Mouse (Mus musculus) megakaryocyte, adult 5-6 weeks (primary cell): ENCODE measurements around the gene Tex44. TPM values are rescaled to one million over a fixed set of nuclear protein-coding genes. Genes with fewer than 3 reads are reported as not detected.
A peak's percentile ranks its signal among the peaks of the same experiment; 100 is the strongest.

ENCODE experiments used
- ATAC-seq: 2 replicates; pipeline ENCODE4 v1.8.0; 2016; ENCODE audit warnings: mild to moderate bottlenecking, inconsistent platforms; ENCODE audit not compliant: poor library complexity, severe bottlenecking
- total RNA-seq, 2 experiments: library from RNA; stranded (forward) in 1 of 2; stranded (reverse) in 1 of 2; fragments of 153-499, 151-499 nt in 1 of 2; fragments of 221-1000, 200-1000 nt in 1 of 2; gene quantifications; 2 replicates each; pipeline versions ENCODE4 v1.2.3 to v1.2.4; 2015 to 2017

The Tex44 gene
- total RNA-seq, 2 experiments from 2014 or later: not detected

DNA sequence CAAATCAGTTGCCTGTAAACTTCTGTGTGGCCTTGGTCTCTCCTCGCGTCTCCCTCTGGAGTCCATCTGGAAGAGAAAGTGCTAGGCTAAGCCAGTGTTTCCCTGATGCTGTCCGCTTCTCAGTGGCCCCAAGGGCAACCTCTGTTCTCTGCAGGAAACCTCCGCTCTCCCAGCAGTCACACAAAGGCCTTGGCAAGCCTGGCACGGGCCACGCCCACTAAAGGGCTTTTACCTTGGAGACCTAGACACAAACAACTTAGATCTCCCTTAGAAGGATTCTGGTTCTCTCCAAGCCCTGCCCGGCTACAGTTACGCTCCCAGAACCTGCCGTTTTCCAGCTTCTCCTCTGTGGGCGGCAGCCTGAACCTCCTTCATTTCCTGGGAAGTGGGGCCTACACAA lies 5.1 kb upstream of the Tex44 start:
- ATAC-seq: no peak

DNA sequence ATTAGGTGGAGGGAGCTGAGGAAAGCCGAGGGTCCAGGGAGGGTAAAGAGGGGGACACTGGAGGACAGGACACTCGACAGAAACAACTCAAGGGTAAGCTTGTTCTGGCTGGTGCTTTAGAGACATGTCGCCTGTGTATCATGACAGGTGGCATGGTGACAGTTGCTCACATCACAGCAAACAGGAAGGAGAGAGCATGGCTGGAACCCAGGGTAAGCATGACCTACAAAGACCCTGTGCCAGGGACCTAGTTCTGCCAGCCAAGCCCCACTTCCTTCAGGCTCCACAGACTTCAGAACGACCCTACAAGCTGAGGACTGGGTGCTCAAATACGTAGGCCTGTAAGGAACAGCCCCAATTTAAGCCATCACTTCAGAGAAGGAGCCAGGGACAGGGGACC lies 2.2 kb upstream of the Tex44 start:
- ATAC-seq: no peak

DNA sequence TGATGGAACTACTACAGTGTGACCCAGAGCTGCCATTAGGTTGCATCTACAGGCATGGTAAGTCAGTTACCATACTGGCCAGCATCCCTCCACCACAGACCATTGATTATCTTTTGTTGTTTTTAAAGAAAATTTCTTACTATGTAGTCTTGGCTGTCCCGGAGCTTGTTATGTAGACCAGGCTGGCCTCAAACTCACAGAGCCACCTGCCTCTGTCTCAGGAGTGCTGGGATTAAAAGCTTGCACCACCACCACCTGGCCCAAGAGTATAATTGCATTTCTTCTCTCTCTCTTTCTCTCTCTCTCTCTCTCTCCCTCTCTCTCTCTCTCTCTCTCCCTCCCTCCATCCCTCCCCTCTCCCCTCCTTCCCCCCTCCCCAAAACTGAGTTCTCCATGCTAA lies 1.8 kb upstream of the Tex44 start:
- ATAC-seq: no peak

DNA sequence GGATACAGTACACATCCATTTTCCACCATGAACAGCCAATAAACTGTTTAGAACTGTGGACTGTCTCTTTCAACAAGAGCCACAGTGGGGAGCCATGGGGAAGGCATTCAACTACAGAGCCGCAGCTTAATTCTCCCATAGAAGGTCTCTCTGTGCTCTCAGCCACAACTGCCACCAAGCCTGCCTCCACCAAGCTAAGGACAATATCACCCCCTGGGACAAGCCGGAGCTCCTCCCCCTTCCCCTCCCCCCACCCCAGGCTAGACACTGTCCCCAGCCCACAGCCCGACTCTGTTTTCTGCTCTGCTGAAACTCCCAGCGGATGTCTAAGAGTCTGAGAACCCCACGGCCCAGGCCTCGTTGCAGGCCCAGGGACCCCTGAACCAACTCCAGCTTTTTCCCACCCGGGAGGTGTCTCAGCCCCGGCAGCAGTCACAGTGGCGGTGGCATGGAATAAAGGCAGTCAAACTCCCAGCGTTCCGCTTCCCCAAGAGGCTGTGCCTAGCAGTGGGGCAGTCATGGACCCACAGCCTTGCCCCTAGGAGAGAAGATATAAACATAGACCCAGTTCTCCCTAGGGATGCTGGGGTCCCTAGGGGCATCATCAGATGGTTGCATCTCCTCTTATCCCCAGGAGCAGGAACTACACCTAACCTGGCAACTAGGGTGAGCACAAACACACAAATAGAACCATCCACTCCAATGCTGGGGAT lies 1.1 kb upstream of the Tex44 start:
- ATAC-seq: no peak

DNA sequence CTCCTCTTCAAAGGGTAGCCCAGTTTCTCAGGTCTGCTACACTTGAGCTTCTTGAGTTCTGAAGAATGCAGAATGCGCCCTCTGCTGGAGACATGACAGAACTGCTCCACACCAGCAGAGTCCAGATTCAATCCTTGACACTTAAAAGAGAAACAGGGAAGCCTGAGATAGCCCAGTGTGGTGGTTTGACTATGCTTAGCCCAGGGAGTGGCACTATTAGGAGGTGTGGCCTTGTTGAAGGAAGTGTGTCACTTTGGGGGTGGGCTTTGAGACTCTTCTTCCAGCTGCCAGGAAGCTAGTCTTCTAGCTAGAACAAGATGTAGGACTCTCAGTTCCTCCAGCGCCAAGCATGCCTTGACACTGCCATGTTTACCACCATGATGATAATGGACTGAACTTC lies 3.9 kb downstream of the Tex44 start:
- ATAC-seq: peak; percentile 62

DNA sequence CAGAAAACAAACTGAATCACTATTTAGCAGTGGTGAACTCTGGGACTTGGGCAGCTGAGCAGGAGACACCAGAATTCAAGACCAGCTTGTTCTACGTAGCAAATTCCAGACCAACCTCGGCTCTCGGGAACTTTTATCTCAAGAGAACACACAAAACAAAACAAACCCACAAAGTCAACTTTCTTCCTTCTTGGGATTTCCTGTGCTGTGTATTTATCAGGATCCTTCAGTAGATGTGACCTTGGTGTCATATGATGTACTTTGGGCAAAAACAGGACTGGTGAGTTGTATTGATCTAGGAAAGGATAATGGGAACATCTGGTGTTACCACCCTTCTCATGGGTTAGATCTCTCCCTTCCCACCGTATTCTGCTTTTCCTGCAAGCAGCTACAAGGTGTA lies 6.6 kb downstream of the Tex44 start:
- ATAC-seq: no peak

DNA sequence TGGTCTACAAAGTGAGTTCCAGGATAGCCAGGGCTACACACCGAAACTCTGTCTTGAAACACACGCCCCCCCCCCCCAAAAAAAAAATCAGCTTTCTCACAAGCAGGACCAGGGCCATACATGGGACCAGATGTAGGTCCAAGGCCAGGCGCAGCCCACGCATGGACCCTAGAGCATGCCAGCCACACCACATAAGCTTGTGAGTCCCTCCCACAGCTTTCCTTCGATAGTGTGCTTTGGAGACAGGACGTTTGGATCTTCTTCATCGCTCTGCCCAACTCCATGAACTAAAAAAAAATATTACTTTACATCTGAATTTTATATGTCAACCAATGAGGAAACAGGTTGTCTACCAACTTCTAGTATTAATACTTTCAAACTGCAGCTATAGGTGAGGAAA lies 7.2 kb downstream of the Tex44 start:
- ATAC-seq: no peak

DNA sequence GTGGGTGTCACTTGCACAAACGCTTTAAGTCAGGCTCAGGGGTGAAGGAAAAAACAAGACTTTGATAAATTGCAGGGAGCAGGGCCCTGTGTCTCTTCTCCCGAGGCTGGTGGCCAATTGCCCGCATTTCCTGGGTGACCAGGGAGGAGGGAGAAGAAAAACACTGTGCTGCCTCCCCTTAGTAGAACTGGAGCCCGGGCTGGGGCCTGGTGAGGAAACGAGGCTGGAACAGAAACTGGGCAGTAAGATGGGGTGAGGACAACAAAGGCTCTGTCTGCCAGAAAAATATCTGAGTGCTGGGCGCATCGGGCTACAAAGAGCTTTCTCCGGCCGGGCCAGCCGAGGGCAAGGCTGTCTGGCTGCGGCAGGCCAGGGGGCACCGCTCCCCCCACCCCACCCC lies 7.9 kb downstream of the Tex44 start:
- ATAC-seq: peak; percentile 36

DNA sequence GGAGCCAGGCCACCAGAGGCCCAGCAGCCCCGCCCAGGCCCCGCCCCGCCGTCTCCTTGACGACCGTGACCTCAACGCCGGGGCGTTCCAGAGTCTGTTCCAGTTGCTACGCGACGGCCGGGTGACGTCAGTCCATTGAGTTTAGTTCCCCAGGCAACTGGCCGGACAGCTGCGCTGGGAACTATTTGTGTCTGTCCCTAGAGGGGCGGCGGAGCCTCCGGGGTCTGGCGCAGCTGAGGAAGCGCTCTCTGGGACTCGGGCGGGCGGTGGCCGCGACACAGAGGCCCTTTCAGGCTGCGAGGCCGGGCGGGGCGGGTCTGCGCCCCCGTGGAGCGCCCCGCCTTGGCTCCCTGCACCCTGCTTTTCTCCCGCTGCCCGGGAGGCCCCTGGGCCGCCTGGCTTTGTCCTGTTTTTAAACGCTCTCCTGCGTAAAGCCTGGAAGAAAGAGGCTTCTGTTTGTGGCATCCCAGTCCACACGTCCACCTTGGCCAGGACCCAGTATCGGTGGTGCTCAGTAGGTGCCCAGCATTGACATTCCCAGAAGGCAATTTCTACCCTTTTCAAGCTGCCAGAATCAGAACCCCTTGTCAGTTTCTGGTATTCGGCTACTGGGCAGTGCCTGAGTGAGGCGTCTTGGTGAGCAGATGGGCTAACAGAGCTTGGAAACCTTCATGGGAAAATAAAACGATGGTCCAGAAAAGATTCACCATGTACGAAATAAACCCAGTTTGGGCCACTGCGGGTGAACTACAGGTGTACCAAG lies 8.5 kb downstream of the Tex44 start:
- ATAC-seq: peak; percentile 96

DNA sequence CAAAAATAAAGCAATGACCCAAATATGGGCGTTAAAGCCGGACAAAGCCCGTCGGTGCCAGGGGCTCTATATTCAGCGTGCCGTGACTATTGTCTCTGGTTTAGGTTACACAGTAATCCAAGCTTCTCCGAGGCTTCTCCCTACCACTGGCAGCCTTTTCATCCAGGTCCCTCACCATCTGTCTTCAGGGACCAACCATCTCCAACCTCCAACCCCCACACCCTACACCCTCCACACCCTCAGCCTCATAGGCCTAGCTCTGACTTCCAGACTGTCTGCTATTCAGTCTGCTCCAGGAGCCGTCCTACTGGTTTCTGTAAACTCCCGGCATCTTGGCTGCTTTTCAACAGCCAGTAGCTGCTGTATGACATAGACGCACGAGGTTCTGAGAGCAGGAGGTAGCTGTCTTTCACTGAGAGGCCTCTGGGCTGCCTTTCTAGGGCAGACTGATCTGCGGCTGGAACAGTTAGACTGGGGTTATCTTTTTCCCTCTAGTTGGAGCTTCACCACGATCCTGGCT lies 9.2 kb downstream of the Tex44 start:
- no peak for ATAC-seq

DNA sequence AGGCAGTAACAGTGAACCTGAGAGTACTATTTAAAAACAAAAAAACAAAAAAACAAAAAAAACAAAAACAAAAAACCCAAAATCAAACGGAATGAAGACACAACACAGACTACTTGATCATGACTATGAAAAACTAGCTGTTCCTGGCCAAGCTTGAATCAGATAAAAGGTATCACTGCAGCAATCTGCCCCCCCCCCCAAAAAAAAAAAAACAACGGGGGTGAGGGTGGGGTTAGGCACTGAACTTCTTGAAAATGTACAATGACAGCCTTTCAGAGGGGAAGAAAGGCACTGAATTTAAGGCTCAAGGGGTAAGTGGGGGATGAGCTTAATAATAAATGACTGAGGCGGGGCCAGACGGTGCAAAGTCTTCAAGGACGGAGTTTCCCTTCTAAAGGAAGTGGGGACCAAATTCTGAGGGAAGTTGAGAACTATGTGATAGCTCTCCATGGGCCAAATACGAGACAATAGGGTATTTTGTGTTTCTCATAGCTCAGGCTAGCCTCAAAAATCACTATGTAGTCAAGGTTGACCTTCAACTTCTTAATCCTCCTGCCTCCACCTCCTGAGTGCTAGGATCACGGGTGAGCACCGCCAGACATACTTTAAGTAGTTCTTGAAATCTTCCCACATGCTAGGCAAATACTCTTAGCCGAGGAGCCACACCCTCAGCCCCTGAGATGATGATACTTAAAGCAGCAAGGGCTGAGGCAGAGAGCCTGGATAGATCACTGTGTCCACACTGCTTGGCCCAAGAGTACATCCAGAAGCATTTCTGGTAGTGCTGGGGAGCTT lies 11.3 kb downstream of the Tex44 start:
- ATAC-seq: no peak

DNA sequence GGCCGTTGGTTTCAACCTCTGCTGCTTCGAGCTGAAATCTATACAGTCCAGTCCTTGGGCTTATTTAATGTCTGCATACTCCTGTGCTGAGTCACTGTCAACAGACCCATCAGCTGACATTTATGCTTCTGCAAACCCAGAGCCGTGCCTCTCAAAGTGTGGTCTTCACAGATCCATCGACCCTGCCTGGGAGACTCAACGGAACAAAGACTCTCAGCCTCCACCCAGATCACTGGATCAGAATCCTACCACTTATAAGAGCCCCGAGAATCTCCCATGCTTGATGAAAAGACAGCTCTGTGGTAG lies 11.8 kb downstream of the Tex44 start:
- ATAC-seq: no peak

DNA sequence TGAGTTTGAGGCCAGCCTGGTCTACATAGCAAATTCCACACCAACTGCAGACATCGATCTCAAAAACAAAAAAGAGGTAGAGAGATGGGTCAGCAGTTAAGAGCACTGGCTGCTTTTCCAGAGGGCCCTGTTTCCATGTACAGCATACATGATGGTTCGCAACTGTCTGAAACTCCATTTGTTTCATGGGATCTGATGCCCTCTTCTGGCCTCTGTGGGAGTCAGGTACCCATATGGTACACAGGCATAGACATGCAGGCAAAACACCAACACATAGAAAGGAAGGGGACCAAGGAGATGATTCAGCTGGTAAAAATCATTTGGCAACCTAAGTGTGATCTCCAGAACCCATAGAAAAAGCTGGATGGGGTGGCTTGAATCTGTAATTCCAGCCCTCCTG lies 12.4 kb downstream of the Tex44 start:
- no peak for ATAC-seq

DNA sequence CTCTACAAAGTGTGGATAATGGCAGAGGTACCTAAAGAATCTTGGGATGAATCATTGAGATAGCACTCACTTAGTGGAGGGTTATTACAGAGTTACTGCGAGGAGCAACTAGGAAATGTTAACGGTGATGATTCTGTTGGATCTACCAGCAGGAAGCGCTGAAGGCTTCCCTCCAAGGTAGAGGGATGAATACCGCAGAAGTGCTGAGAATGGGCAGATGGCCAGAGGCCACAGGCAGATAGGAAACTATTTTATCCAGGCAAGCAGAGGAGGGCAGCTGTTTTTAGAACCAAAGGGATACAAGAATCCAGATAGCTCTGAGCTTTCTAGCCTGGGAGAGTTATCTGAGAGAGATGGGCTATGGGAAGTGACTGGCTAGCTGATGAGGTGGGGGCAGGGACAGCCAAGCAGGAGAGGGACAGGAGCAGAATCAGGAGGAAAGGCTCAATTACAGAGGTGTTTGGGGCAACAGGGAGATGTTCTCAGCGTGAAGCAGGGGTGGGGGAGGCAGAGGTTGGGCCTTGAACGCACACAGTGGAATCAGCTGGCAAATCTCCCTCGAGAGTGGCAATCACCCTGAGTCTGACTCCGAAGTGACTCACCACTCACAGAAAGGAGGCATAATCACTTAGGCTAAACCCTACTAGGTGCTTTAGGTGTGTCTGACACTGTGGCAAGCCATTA lies 13.5 kb downstream of the Tex44 start:
- no peak for ATAC-seq

DNA sequence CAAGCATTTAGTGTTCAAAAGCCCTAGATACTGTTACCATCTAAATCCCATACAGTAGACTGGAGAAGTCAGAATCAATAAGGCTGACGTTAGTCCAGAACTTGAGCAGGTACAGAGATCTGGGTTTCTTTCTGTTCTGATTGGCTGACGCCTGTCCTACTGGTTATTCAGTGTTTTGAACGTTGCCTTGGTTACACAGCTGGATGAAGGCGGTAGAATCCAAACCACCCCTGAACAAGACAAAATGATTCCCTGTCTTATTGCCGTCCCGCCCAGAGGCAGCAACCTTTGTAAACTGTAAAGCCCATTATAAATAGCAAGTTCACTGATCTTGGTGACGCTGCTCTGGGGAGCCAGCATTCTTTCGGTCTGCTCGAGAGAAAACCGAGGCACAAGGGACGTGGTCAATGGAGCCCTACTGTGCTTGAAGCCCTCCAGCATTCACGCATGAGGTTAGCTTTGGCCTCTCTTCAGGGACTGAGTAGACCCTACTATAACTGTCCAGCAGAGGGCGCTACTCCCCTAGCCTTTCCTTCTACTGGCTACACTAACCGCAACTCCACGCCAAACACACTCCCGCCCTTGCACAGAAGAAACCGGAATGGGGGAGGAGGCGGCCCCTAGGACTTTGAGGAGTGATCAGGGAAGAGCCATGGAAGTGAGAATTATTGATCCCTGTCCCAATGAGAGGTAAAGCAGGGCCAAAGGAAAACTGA lies 14.2 kb downstream of the Tex44 start:
- peak; percentile 67 for ATAC-seq

DNA sequence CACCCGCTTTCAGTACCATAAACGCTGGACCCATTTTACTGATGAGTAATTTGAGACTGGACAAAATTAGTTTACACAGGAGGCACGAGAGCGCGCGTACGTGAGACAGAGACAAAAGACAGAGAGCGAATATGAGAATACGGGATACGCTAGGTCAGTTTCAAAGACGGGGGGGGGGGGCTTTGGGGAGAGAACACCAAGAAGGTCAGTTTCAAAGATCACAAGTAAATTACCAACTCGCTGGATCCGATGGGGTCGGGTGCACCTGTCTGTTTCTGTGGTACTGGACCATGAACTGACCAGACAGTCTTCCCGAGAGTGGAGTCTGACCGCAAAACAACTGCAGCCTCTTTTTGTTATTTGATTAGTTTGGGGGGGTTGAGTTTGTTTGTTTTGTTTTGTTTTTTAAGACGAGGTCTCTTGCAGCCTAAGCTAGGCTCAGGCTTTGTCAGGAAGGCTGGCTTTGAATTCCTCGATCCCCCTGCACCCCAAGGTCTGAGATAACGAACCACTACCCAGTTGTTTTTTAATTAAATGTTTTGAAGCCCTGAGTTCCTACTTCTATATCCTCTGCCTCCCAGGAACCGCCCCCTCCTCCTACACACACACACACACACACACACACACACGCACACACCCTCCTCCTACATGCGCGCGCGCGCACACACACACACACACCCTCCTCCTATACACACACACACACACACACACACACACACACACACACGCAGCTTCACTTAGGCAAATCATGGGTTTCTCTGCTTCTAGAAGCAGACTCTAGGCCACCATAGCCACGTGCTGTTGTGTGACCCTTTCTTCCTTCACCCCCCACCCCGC lies 15.0 kb downstream of the Tex44 start:
- peak; percentile 30 for ATAC-seq

DNA sequence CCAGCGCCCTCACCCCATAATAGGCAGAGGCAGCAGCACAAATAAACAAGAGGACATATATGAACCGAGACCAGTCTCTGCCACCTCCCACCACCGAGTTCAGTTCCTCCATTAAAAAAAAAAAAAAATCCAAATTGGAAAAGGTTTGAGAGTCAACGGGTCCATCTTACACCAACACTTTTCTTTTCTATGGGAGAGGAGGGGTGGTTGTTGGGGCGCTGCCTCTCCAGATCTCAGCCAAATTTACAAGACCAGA lies 15.5 kb downstream of the Tex44 start:
- no peak; the same call in 1 of the 2 replicates for ATAC-seq

DNA sequence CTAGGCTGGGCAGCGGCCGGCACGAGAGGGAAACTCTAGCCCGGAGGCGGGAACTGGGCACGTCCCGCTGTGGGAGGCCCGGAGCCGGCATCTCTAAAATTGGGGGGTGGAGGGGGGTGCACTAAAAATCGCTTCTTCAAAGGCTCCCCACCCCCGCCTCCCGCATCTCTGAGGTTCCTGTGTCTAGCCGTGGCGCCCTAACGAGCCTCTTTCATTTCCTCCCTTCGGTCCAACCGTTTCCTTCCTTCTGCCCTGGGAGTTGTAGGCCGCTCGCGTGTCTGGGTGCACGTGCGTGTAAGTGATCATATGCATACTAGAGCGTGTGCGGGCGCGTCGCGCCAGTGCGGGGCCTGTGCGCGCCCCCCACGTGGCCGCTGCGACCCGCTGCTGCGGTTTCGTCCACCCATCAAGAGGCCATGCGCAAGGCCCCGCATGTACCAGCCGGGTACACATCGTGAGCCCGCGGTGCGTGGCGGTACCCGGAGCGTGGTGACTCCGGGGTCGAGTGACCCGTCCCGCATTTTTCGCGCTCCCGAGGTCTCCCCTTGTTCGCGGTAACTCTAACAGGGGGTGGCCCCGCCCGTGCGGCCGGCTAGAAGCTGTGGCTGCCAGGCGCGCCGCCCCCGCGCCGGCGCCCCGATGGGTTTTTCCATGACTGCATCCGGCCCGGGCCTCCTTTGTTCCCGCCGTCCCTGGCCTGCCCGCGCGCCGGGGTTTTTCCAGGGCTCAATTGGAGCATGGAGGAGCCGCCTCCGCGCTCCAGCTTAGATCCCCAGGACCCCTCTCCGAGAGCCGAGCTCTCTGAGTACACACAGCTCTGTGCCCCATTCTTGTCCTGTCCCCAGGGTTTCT lies 16.1 kb downstream of the Tex44 start:
- ATAC-seq: peak; percentile 58

DNA sequence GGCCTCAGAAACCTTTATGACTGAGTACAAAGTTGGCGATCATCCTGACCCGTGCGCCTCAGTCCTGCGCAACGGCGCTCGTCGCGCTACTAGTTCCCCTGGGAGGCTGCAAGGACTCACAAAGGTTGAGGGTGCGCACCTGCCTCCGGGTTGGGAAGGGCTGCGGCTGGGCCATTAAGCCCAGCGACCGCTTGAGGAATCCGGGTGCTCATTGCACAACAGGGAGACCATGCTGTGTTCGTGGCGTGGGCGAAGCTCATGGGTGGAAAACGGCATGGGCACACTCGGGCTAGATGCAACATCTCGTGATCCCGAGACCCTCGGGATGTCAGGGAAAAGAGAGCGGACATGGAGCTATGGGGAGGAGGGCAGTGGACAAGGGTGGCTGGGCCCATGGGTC lies 16.7 kb downstream of the Tex44 start:
- peak; percentile 16 for ATAC-seq
